Mouse (Mus musculus): ENCODE measurements at regions not wholly inside any gene's neighbourhood (a gene's known extent, or its start where the extent isn't known, plus 50 kb on each side); places are given as distances from the start of the nearest gene placed in this dataset.

GRCm38 (mm10) chr4:46271066-46271465, 72.3 kb upstream of the Foxe1 start:
- TF ChIP-seq POLR2A (IDR thresholded peaks at IDR 0.05; ENCODE audit: low read depth, low read length) (no peak), CTCF (IDR thresholded peaks at IDR 0.05; ENCODE audit: extremely low read depth, insufficient read depth, insufficient read length, insufficient replicate concordance) (no peak)
